Mouse (Mus musculus) CH12.LX (cell line): Measurements from ENCODE around the gene Hist1h2be.
"Not testable (repeated sequence)": the region's sequence is repeated elsewhere in the genome, so short reads cannot be mapped to it uniquely, and the experiment has no call there.

Experiments
- CTCF ChIP-seq, 2 experiments: IDR thresholded peaks in 1 of 2; conservative IDR thresholded peaks in 1 of 2; 2 replicates each; pipeline ENCODE4 v1.5.1; 2011 to 2012; ENCODE audit warnings: low read depth in 2 of 2, low read length in 2 of 2, improper control_type of control experiment in 1 of 2, inconsistent platforms in 1 of 2, mild to moderate bottlenecking in 1 of 2, moderate library complexity in 1 of 2
- EP300 ChIP-seq: IDR thresholded peaks from 2 replicates; pipeline ENCODE4 v1.6.1; 2011; ENCODE audit warnings: low read length, improper control_type of control experiment
- MEF2A ChIP-seq: IDR thresholded peaks from 2 replicates; pipeline ENCODE4 v1.6.1; 2014; ENCODE audit warnings: low read depth, mild to moderate bottlenecking, inconsistent platforms, low read length, improper control_type of control experiment, borderline replicate concordance
- POLR2A ChIP-seq: IDR thresholded peaks from 2 replicates; pipeline ENCODE4 v1.6.1; 2011; ENCODE audit warnings: low read depth, mild to moderate bottlenecking, improper control_type of control experiment, low read length
- ZKSCAN1 ChIP-seq: IDR thresholded peaks from 2 replicates; pipeline ENCODE4 v1.6.1; 2012; ENCODE audit warnings: low read depth, inconsistent platforms, low read length, improper control_type of control experiment, borderline replicate concordance

DNA sequence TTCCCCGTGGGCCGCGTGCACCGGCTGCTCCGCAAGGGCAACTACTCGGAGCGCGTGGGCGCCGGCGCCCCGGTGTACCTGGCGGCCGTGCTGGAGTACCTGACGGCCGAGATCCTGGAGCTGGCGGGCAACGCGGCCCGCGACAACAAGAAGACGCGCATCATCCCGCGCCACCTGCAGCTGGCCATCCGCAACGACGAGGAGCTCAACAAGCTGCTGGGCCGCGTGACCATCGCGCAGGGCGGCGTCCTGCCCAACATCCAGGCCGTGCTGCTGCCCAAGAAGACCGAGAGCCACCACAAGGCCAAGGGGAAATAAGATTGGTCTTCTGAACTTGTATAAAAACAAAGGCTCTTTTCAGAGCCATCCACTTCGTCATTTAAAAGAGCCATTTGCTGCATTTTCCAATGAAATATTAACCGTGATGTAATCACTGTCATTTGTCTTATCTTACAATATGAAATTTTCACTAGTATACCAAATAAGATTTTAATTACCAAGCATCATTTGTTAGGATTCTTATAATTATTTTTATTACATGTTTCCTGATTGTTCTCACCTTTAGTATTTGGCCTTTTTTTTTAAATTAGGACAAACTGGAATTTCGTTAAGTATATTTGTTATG lies 46.3 kb downstream of the Hist1h2be start:
- TF ChIP-seq EP300; ZKSCAN1; CTCF (conservative IDR thresholded peaks at IDR 0.05 in 1 of 2, IDR thresholded peaks at IDR 0.05 in 1 of 2; ENCODE audit: low read depth in 2 of 2, low read length in 2 of 2): not testable (repeated sequence)
- TF ChIP-seq POLR2A, result peak; percentile 85
- TF ChIP-seq MEF2A, result 0 out of 2 replicates have a peak, but pooled peaks have one; percentile 6
